Mouse (Mus musculus): ENCODE measurements around the gene Fam187b. TPM values are rescaled to one million over a fixed set of nuclear protein-coding genes. Genes with fewer than 3 reads are reported as not detected.
"Not testable (repeated sequence)": the region's sequence is repeated elsewhere in the genome, so short reads cannot be mapped to it uniquely, and the experiment has no call there.

The Fam187b gene
- polyA plus RNA-seq, 1 experiment from 2014 or later = 0.63 TPM

DNA sequence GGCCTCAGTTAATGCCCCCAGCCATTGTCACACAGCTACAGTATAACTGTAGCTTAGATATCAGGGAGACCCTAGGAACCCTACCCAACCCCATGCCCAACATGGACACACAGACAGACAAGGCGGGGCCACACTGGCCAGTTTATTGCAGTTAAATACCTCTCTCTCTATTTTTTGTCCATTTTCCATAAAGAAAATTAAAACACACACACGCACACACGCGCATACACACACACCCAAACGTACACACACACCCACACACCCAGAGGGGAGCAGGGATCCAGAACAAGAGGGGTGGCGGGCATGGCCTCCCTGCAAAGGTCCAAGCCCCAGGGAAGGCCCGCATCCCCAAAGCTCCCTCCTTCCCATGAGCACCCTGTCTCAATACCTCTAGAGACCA lies 27.7 kb upstream of the Fam187b start:
- WGBS = 96% methylated on average over 7 of the region's 7 CpGs

DNA sequence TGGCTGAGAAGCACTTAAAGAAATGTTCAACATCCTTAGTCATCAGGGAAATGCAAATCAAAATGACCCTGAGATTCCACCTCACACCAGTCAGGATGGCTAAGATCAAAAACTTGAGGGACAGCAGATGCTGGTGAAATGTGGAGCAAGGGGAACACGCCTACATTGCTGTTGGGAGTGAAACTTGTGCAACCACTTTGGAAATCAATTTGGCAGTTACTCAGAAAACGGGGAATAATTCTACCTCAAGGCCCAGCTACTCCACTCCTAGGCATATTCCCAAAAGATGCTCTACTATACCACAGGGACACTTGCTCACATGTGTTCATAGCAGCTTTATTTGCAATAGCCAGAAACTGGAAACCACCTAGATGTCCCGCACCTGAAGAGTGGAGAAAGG lies 23.7 kb upstream of the Fam187b start:
- H3K36me3 ChIP-seq (ENCODE audit: control insufficient read depth, insufficient read depth, low read length) = peaks cover 26% of the 10 kb centered on the region
- not testable (repeated sequence) for H3K27me3 ChIP-seq (replicated peaks; ENCODE audit: control insufficient read depth, insufficient read depth, low read length); H3K27ac ChIP-seq (ENCODE audit: low read depth, low read length); H3K9me3 ChIP-seq (ENCODE audit: control insufficient read depth, low read length); H3K4me1 ChIP-seq (ENCODE audit: control insufficient read depth, insufficient read depth, low read depth, low read length); H3K4me3 ChIP-seq (ENCODE audit: low read length); ATAC-seq; H3K4me2 ChIP-seq (ENCODE audit: low read length); H3K9ac ChIP-seq (ENCODE audit: low read depth, low read length)
- WGBS = 89% methylated on average over 3 of the region's 3 CpGs

More for the DNA sequence above, 27.7 kb upstream of the Fam187b start:
- no peak overlapping the region for H3K27ac ChIP-seq (ENCODE audit: low read depth, low read length)
- peaks cover 6% of the 10 kb centered on the region; the same call in 1 of the 2 replicates for H3K36me3 ChIP-seq (ENCODE audit: control insufficient read depth, insufficient read depth, low read length)
- H3K4me2 ChIP-seq (ENCODE audit: low read length) = no peak overlapping the region
- no peaks in the 10 kb centered on the region for H3K4me1 ChIP-seq (ENCODE audit: control insufficient read depth, insufficient read depth, low read depth, low read length)
- ATAC-seq = no peak
- H3K9ac ChIP-seq (ENCODE audit: low read depth, low read length) = no peak overlapping the region
- H3K4me3 ChIP-seq (ENCODE audit: low read length) = no peak overlapping the region
- no peaks in the 10 kb centered on the region for H3K27me3 ChIP-seq (replicated peaks; ENCODE audit: control insufficient read depth, insufficient read depth, low read length)
- H3K9me3 ChIP-seq (ENCODE audit: control insufficient read depth, low read length) = no peaks in the 10 kb centered on the region

DNA sequence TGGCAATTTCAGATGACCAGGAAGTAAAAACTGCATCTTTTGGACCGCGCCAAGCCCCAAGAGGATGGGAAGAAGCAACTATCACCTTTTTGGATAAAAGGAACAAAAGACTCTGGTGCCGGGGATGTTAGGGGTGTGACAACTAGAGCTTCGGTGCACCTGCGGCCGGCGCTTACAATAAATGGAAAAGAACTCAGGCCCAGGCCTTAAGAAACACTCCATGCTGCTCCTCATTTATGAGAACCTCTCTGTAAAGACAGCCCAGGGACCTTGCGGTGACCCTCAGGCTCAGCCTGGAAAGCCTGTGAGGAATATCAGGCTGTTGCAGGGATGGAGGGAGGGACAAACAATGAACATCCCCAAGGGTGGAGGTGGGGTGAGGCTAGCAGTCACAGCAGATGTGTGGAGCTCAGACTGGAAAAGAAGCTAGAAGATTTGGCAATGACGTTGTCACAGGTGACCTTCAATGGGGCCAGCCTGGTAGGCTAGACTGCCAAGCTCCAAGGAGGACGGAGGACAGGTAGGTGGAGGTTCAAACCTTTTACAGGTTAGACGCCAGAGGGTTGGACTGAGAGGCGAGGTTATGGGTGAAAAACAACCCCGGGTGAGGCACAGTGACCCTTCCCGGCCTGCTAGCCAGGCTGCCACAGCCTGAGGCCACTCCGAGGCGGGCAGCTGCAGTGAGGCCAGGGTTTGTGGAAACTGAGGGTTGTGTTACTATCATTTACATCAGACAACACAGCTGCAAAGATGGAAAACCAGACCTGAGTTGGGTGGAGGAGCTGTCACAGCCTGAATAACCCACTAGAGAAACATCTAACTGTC lies 20.9 kb upstream of the Fam187b start:
- Histone ChIP-seq H3K27ac (ENCODE audit: low read depth, low read length) (no peak overlapping the region), H3K27me3 (replicated peaks; ENCODE audit: control insufficient read depth, insufficient read depth, low read length) (no peaks in the 10 kb centered on the region), H3K4me2 (ENCODE audit: low read length) (no peak overlapping the region), H3K4me3 (ENCODE audit: low read length) (no peak overlapping the region), H3K9ac (ENCODE audit: low read depth, low read length) (no peak overlapping the region), H3K4me1 (ENCODE audit: control insufficient read depth, insufficient read depth, low read depth, low read length) (peaks cover 9% of the 10 kb centered on the region), H3K9me3 (ENCODE audit: control insufficient read depth, low read length) (no peaks in the 10 kb centered on the region), H3K36me3 (ENCODE audit: control insufficient read depth, insufficient read depth, low read length) (peaks cover 21% of the 10 kb centered on the region)
- ATAC-seq = no peak
- 95% methylated on average over 16 of the region's 16 CpGs for WGBS

DNA sequence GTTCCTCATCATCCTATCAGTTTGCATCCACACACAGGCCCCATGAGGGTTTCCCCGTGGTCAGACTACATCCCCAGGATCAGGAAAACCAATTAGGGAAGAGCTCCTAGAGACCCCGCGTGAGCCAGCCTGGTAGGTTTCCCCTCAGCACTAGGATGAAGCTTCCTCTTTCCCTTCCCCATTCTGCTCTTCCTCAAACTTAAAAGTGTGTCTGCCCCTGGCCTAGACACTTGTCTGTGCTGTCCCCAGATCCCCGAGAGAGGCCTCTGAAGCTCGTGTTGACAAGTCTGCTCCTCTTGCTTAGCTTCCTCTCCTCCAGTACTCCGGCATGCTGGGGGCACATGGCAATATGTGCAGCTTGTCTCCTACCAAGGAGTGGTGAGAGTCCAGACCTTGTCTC lies 20.1 kb upstream of the Fam187b start:
- H3K36me3 ChIP-seq (ENCODE audit: control insufficient read depth, insufficient read depth, low read length) = peaks cover 21% of the 10 kb centered on the region
- no peaks in the 10 kb centered on the region for H3K27me3 ChIP-seq (replicated peaks; ENCODE audit: control insufficient read depth, insufficient read depth, low read length)
- H3K9ac ChIP-seq (ENCODE audit: low read depth, low read length) = no peak overlapping the region
- peaks cover 17% of the 10 kb centered on the region for H3K4me1 ChIP-seq (ENCODE audit: control insufficient read depth, insufficient read depth, low read depth, low read length)
- no peak overlapping the region for H3K27ac ChIP-seq (ENCODE audit: low read depth, low read length)
- ATAC-seq = no peak
- H3K4me2 ChIP-seq (ENCODE audit: low read length) = no peak overlapping the region
- no peak overlapping the region for H3K4me3 ChIP-seq (ENCODE audit: low read length)
- H3K9me3 ChIP-seq (ENCODE audit: control insufficient read depth, low read length) = no peaks in the 10 kb centered on the region
- 90% methylated on average over 6 of the region's 6 CpGs for WGBS

DNA sequence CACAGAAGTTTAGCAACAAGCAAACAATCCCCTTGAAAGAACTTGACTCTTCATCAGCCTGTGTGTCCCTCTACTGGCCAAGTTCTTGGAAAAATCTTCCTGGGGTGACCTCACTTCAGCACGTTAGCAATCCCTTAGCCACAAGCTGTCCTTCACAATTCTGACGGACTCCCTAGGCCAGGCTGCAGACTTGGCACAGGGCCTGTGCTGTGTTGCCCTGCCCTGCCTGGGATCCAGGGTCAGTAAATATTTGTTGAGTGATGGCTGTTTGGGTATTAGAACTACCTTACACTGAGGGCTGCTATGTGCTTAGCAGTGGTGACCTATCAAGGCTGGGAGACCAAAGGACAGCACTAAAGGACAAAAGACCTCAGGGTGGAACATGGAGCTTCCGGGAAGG lies 19.6 kb upstream of the Fam187b start:
- ATAC-seq = no peak
- Histone ChIP-seq H3K27me3 (replicated peaks; ENCODE audit: control insufficient read depth, insufficient read depth, low read length) (no peaks in the 10 kb centered on the region), H3K27ac (ENCODE audit: low read depth, low read length) (no peak overlapping the region), H3K4me1 (ENCODE audit: control insufficient read depth, insufficient read depth, low read depth, low read length) (peaks cover 18% of the 10 kb centered on the region), H3K4me2 (ENCODE audit: low read length) (no peak overlapping the region), H3K9me3 (ENCODE audit: control insufficient read depth, low read length) (no peaks in the 10 kb centered on the region), H3K36me3 (ENCODE audit: control insufficient read depth, insufficient read depth, low read length) (peaks cover 21% of the 10 kb centered on the region), H3K4me3 (ENCODE audit: low read length) (no peak overlapping the region), H3K9ac (ENCODE audit: low read depth, low read length) (no peak overlapping the region)
- 82% methylated on average over 3 of the region's 3 CpGs for WGBS

DNA sequence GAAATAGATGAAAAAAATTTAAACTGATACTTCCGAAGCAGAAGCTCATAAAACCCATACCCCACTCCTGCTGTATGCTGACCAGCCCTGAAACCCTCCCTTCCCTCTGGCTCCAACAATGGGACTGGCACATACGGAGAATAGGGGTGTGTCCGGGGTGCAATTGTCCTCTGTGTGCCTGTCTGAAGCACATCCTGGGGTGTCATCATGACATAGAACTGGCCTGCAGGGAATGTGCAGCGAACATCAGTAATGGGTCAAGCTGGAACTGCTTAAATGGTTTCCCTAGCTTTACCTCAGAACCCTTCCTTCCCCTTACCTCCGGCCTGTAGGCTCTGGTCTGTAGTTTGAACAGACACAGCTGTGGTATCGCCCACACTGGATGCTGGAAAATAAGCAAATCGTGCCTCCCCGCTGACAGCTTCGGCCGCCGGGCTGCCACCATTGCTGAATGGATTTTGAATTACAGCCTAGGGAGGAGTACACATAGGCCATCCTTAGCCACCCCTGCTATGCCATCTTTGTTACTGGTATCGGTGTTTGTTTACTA lies 18.5 kb upstream of the Fam187b start:
- no peak for ATAC-seq
- peaks cover 18% of the 10 kb centered on the region for H3K4me1 ChIP-seq (ENCODE audit: control insufficient read depth, insufficient read depth, low read depth, low read length)
- no peaks in the 10 kb centered on the region for H3K27me3 ChIP-seq (replicated peaks; ENCODE audit: control insufficient read depth, insufficient read depth, low read length)
- H3K9ac ChIP-seq (ENCODE audit: low read depth, low read length) = peak overlapping the region; percentile 19; the same call in 1 of the 2 replicates
- no peak overlapping the region for H3K27ac ChIP-seq (ENCODE audit: low read depth, low read length)
- peak overlapping the region; percentile 87 for H3K4me3 ChIP-seq (ENCODE audit: low read length)
- H3K9me3 ChIP-seq (ENCODE audit: control insufficient read depth, low read length) = no peaks in the 10 kb centered on the region
- WGBS = 76% methylated on average over 12 of the region's 12 CpGs
- H3K36me3 ChIP-seq (ENCODE audit: control insufficient read depth, insufficient read depth, low read length) = peaks cover 21% of the 10 kb centered on the region
- H3K4me2 ChIP-seq (ENCODE audit: low read length) = peak overlapping the region; percentile 65

DNA sequence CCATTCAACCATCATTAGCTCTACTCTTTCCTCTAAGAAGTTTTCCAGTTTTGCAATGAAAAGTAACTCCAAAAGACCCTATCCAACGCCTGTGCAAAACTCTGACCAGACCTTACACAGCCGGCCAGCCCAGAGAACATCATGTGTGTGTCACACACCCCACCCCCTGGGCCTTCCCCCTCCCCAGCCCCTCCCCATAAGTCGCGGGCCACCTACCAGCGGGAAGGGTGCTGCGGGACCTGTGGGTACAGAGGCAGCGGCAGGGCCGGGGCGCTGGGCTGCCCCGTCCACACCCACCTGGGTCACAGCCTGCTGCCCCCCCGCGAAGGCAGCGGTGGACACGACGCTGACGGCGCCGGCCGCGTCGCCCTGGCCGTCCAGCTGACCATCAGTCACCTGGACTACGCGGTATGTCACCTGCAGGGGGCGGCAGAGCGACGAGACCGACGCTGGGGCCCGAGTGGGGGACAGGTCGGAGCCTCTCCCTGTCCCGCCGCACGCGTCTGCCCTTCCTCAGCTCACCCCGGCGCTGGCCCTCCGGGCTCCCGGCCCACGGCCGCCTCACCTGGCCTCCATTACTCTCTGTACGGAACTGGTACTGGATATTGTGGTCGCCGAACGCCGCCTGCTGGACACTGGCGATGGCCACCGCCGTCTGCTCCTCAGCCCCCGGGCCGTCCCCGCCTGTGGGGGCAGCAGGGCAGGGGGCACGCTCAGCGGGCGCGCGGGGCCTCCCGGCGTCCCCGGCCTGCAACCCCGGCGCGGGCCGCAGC lies 17.8 kb upstream of the Fam187b start:
- Histone ChIP-seq H3K4me2 (ENCODE audit: low read length) (peak overlapping the region; percentile 65), H3K27me3 (replicated peaks; ENCODE audit: control insufficient read depth, insufficient read depth, low read length) (no peaks in the 10 kb centered on the region), H3K9me3 (ENCODE audit: control insufficient read depth, low read length) (no peaks in the 10 kb centered on the region), H3K4me1 (ENCODE audit: control insufficient read depth, insufficient read depth, low read depth, low read length) (peaks cover 18% of the 10 kb centered on the region), H3K9ac (ENCODE audit: low read depth, low read length) (peak overlapping the region; percentile 98), H3K36me3 (ENCODE audit: control insufficient read depth, insufficient read depth, low read length) (peaks cover 21% of the 10 kb centered on the region), H3K4me3 (ENCODE audit: low read length) (peak overlapping the region; percentile 87), H3K27ac (ENCODE audit: low read depth, low read length) (peak overlapping the region; percentile 99)
- under 1% methylated on average over 42 of the region's 64 CpGs for WGBS
- peak; percentile 70 for ATAC-seq

DNA sequence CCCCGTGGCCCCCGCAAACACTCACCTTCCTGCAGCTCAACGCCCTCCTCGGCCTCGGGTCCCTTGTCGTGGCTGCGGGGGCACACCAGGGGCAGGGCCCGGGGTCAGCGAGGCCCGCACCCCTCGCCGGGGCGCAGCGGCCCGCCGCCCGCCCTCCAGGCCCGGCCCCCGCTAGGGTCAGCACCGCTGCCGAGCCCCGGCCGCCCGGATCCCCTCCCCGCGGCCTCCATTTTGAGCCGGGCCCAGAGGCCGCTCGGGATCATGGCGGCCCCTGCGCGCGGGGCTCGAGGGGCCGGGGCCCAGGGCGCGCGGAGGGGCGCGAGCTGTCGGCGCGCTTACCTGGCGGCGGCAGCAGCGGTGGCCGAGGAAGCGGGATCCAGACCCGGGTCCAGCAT lies 17.2 kb upstream of the Fam187b start:
- H3K36me3 ChIP-seq (ENCODE audit: control insufficient read depth, insufficient read depth, low read length) = peaks cover 21% of the 10 kb centered on the region
- ATAC-seq = peak; percentile 35
- H3K27ac ChIP-seq (ENCODE audit: low read depth, low read length) = peak overlapping the region; percentile 99
- H3K27me3 ChIP-seq (replicated peaks; ENCODE audit: control insufficient read depth, insufficient read depth, low read length) = no peaks in the 10 kb centered on the region
- 0% methylated on average over 20 of the region's 49 CpGs for WGBS
- peak overlapping the region; percentile 87 for H3K4me3 ChIP-seq (ENCODE audit: low read length)
- peak overlapping the region; percentile 98 for H3K9ac ChIP-seq (ENCODE audit: low read depth, low read length)
- peak overlapping the region; percentile 65 for H3K4me2 ChIP-seq (ENCODE audit: low read length)
- H3K9me3 ChIP-seq (ENCODE audit: control insufficient read depth, low read length) = no peaks in the 10 kb centered on the region
- peaks cover 18% of the 10 kb centered on the region for H3K4me1 ChIP-seq (ENCODE audit: control insufficient read depth, insufficient read depth, low read depth, low read length)
